Mouse (Mus musculus): Measurements from ENCODE around the gene Cfl1. TPM values are rescaled to one million over a fixed set of nuclear protein-coding genes. Genes with fewer than 3 reads are reported as not detected.

The Cfl1 gene
- 601 TPM for polyA plus RNA-seq (2014; fragmentation: Illumina TruSeq; extraction: RNeasy Lipid Tissue Mini Kit (QIAGEN cat#74804); ENCODE audit: insufficient read depth, low read depth, low replicate concordance)

DNA sequence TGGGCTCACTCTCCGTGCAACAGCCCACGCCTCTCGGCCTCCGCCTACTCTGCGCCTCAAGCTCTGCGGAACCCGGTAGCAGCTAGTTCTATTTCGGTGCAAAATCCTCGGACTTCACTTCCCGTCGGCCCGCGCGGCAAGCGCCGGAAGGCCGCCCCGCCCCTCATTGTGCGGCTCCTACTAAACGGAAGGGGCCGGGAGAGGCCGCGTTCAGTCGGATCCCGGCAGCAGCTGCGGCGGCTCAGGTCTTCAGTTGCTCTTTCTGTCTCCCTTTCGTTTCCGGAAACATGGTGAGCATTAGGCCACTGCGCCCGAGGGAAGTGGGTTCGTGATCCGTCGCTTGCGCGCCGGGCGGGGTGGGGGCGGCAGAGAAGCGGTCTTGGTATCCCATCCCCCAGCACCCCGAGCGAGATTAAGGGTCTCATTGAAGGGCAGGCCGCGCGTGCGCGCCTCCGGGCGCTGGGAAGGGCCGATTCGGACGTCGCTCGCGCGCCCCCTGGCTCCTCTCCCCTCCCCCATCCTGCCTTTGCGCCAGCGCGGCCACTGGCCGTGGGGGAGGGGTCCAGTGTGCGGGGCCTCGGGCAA is at the start of gene Cfl1:
Gene Cfl1, plus strand, starts transcription at position 143 of the 585 bp plus-strand sequence.

GRCm38 (mm10) chr19:5447515-5448353 is 42.5 kb upstream of the Cfl1 start, which contains the start of gene Fosl1:
TSS of gene Fosl1 (plus strand) at chr19:5447547.

GRCm38 (mm10) chr19:5457746-5458442 is 32.4 kb upstream of the Cfl1 start, which contains the start of gene Ccdc85b:
TSS of gene Ccdc85b (minus strand) at chr19:5457894.

DNA sequence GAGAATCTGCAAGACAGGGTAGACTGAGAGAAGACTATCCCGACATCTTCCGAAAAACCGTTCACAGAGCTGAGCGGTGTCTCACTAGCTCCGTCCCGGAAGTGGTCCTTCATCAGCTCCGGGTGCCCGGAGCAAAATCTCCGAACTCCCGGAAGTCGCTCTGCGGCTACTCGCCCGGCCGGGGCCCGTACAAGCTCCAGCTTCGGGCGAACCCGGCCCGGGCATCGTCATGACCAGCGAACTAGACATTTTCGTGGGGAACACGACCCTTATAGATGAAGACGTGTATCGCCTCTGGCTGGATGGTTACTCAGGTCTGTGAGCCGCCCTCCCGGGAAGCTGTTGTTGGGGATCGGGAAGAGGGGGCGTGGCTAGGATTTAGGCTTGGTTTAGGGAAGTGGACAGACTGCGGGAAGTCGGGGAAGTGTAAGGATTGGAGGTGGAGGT is 29.8 kb upstream of the Cfl1 start, which contains the start of gene Fibp:
Gene Fibp, plus strand, starts transcription at position 151 of the 447 bp plus-strand sequence.

DNA sequence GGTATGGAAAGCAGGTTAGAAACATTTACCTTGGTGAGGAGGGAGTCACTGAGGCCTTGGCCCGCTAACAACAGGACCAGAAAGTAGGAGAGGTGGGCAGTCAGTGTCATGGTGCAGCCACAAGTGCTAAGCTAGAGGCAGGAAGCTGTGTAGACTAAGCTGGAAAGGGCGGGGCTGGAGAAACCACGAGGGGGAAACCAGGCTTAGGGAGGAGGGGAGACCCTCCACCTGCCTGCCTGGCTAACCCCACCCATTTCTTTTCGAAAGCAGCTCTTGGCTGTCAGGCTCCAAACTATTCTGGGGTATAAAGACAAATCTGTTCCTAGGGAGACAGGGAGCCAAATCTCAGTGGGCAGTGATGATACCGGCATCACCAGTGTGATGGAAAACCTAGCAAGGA is 21.9 kb upstream of the Cfl1 start, which contains the start of gene Ctsw:
Gene Ctsw, minus strand, starts transcription at position 134 of the 400 bp plus-strand sequence.

DNA sequence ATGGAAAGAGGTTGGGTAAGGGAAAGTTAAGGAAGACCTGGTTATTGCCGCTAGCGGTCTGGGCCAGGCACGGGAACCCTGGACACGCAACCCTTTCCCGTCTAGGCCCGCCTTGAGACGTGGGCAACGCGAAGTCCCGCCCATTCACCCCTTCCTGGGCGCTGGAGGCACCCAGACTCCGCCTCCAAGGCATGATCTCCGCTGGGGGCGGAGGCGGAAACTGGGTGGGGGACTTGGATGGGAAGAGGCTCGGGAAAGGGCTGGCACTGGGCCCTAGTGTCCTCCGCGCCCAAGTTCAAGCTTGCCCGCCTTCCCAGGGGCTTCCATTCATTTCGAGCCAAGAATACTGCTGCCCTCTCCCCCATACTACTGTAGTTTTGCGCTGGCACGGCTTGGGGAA is 16.5 kb upstream of the Cfl1 start, which contains the start of gene Efemp2:
Gene Efemp2, plus strand, starts transcription at position 235 of the 400 bp plus-strand sequence.

DNA sequence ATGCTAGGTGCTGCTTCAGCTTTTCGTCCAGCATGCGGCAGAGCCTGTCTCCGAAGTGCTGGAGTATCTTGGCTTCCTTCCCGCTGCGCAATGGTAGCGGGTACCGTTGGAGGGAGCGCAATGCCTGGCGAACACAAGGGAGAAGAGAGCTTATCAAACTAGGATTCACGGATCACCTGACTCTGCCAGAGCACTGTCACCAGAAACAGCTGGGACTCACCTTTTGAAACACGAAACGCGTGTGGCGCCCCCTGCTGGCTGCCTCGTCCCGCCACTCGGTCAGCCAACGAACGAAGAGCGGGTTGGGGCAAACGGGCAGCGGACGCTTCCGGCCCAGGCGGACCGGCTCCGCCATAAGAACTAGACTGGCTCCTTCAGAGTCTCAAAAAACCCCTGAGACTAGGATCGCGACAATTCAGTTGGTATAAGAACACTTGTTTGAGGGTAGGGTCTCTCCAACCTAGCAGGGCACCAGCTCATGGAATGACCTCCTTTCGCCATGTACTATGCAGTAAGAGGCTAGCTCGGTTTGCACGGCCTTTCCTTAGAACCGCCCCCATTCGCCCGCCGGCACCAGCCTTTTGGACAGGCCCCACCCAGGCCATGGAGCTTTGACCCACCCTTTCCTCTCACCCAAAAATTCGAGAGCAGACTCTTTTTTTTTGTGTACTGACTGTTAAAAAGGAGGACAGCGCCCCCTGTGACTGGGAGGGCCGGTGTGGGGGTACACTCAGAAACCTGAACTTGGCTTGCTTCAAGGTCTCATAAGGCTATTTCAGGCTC is 2.3 kb upstream of the Cfl1 start, which contains the start of gene Mus81:
Gene Mus81, minus strand, starts transcription at position 635 of the 783 bp plus-strand sequence.

DNA sequence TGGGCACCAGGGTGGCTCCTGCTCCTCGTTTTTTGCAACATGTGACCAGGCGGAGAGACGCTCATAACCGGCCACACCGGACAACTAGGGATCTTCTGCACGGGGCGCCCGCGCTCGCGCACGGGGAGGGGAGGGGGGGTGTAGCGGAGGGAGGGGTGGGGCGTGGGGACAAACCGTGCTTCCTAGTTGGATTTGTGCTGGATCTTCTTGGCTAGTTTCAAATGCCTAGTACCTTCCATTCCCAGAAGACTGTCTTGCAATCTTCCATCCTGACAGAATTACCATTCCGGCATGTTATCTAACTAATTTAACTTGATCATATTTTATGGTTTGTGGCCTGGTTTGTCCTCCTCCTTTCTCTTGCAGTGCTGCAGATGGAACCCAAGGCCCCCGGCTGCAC is 13.4 kb downstream of the Cfl1 start, which contains the start of gene 1700020D05Rik:
Gene 1700020D05Rik, minus strand, starts transcription at position 101 of the 400 bp plus-strand sequence.

GRCm38 (mm10) chr19:5510031-5511026 is 20.1 kb downstream of the Cfl1 start, which contains the start of gene Snx32:
TSS of gene Snx32 (minus strand) at chr19:5510538.

Other genes starting within 250 kb of the Cfl1 start
- 9.4 TPM for gene Pacs1, start 217.3 kb upstream of the Cfl1 start, polyA plus RNA-seq (2014; fragmentation: Illumina TruSeq; extraction: RNeasy Lipid Tissue Mini Kit (QIAGEN cat#74804); ENCODE audit: insufficient read depth, low read depth, low replicate concordance)
- gene Sf3b2, start 195.0 kb upstream of the Cfl1 start, polyA plus RNA-seq (2014; fragmentation: Illumina TruSeq; extraction: RNeasy Lipid Tissue Mini Kit (QIAGEN cat#74804); ENCODE audit: insufficient read depth, low read depth, low replicate concordance), result 93.1 TPM
- 0.28 TPM for gene Gal3st3, start 192.1 kb upstream of the Cfl1 start, polyA plus RNA-seq (2014; fragmentation: Illumina TruSeq; extraction: RNeasy Lipid Tissue Mini Kit (QIAGEN cat#74804); ENCODE audit: insufficient read depth, low read depth, low replicate concordance)
- not detected for gene Catsper1, start 154.7 kb upstream of the Cfl1 start, polyA plus RNA-seq (2014; fragmentation: Illumina TruSeq; extraction: RNeasy Lipid Tissue Mini Kit (QIAGEN cat#74804); ENCODE audit: insufficient read depth, low read depth, low replicate concordance)
- gene Cst6, start 140.9 kb upstream of the Cfl1 start, polyA plus RNA-seq (2014; fragmentation: Illumina TruSeq; extraction: RNeasy Lipid Tissue Mini Kit (QIAGEN cat#74804); ENCODE audit: insufficient read depth, low read depth, low replicate concordance), result 2.3 TPM
- gene Eif1ad, start 123.7 kb upstream of the Cfl1 start, polyA plus RNA-seq (2014; fragmentation: Illumina TruSeq; extraction: RNeasy Lipid Tissue Mini Kit (QIAGEN cat#74804); ENCODE audit: insufficient read depth, low read depth, low replicate concordance), result 13.4 TPM
- 139 TPM for gene Banf1, start 123.3 kb upstream of the Cfl1 start, polyA plus RNA-seq (2014; fragmentation: Illumina TruSeq; extraction: RNeasy Lipid Tissue Mini Kit (QIAGEN cat#74804); ENCODE audit: insufficient read depth, low read depth, low replicate concordance)
- 63.0 TPM for gene Sart1, start 101.8 kb upstream of the Cfl1 start, polyA plus RNA-seq (2014; fragmentation: Illumina TruSeq; extraction: RNeasy Lipid Tissue Mini Kit (QIAGEN cat#74804); ENCODE audit: insufficient read depth, low read depth, low replicate concordance)
- gene Tsga10ip, start 87.9 kb upstream of the Cfl1 start, polyA plus RNA-seq (2014; fragmentation: Illumina TruSeq; extraction: RNeasy Lipid Tissue Mini Kit (QIAGEN cat#74804); ENCODE audit: insufficient read depth, low read depth, low replicate concordance), result not detected
- gene Drap1, start 65.5 kb upstream of the Cfl1 start, polyA plus RNA-seq (2014; fragmentation: Illumina TruSeq; extraction: RNeasy Lipid Tissue Mini Kit (QIAGEN cat#74804); ENCODE audit: insufficient read depth, low read depth, low replicate concordance), result 391 TPM
- 34.1 TPM for gene AI837181, start 65.3 kb upstream of the Cfl1 start, polyA plus RNA-seq (2014; fragmentation: Illumina TruSeq; extraction: RNeasy Lipid Tissue Mini Kit (QIAGEN cat#74804); ENCODE audit: insufficient read depth, low read depth, low replicate concordance)
- 0.17 TPM for gene Fosl1, start 42.9 kb upstream of the Cfl1 start, polyA plus RNA-seq (2014; fragmentation: Illumina TruSeq; extraction: RNeasy Lipid Tissue Mini Kit (QIAGEN cat#74804); ENCODE audit: insufficient read depth, low read depth, low replicate concordance)
- gene Ccdc85b, start 32.6 kb upstream of the Cfl1 start, polyA plus RNA-seq (2014; fragmentation: Illumina TruSeq; extraction: RNeasy Lipid Tissue Mini Kit (QIAGEN cat#74804); ENCODE audit: insufficient read depth, low read depth, low replicate concordance), result 15.3 TPM
- 62.7 TPM for gene Fibp, start 29.8 kb upstream of the Cfl1 start, polyA plus RNA-seq (2014; fragmentation: Illumina TruSeq; extraction: RNeasy Lipid Tissue Mini Kit (QIAGEN cat#74804); ENCODE audit: insufficient read depth, low read depth, low replicate concordance)
- gene Ctsw, start 21.9 kb upstream of the Cfl1 start, polyA plus RNA-seq (2014; fragmentation: Illumina TruSeq; extraction: RNeasy Lipid Tissue Mini Kit (QIAGEN cat#74804); ENCODE audit: insufficient read depth, low read depth, low replicate concordance), result 9.0 TPM
- gene Efemp2, start 16.5 kb upstream of the Cfl1 start, polyA plus RNA-seq (2014; fragmentation: Illumina TruSeq; extraction: RNeasy Lipid Tissue Mini Kit (QIAGEN cat#74804); ENCODE audit: insufficient read depth, low read depth, low replicate concordance), result 41.2 TPM
- gene Mus81, start 2.1 kb upstream of the Cfl1 start, polyA plus RNA-seq (2014; fragmentation: Illumina TruSeq; extraction: RNeasy Lipid Tissue Mini Kit (QIAGEN cat#74804); ENCODE audit: insufficient read depth, low read depth, low replicate concordance), result 24.5 TPM
- gene 1700020D05Rik, start 13.3 kb downstream of the Cfl1 start, polyA plus RNA-seq (2014; fragmentation: Illumina TruSeq; extraction: RNeasy Lipid Tissue Mini Kit (QIAGEN cat#74804); ENCODE audit: insufficient read depth, low read depth, low replicate concordance), result not detected
- gene Snx32, start 20.1 kb downstream of the Cfl1 start, polyA plus RNA-seq (2014; fragmentation: Illumina TruSeq; extraction: RNeasy Lipid Tissue Mini Kit (QIAGEN cat#74804); ENCODE audit: insufficient read depth, low read depth, low replicate concordance), result 5.9 TPM
- 0.69 TPM for gene Ovol1, start 70.2 kb downstream of the Cfl1 start, polyA plus RNA-seq (2014; fragmentation: Illumina TruSeq; extraction: RNeasy Lipid Tissue Mini Kit (QIAGEN cat#74804); ENCODE audit: insufficient read depth, low read depth, low replicate concordance)
- gene Ap5b1, start 77.6 kb downstream of the Cfl1 start, polyA plus RNA-seq (2014; fragmentation: Illumina TruSeq; extraction: RNeasy Lipid Tissue Mini Kit (QIAGEN cat#74804); ENCODE audit: insufficient read depth, low read depth, low replicate concordance), result 3.3 TPM
- 45.6 TPM for gene Rnaseh2c, start 111.4 kb downstream of the Cfl1 start, polyA plus RNA-seq (2014; fragmentation: Illumina TruSeq; extraction: RNeasy Lipid Tissue Mini Kit (QIAGEN cat#74804); ENCODE audit: insufficient read depth, low read depth, low replicate concordance)
- 39.0 TPM for gene Kat5, start 119.8 kb downstream of the Cfl1 start, polyA plus RNA-seq (2014; fragmentation: Illumina TruSeq; extraction: RNeasy Lipid Tissue Mini Kit (QIAGEN cat#74804); ENCODE audit: insufficient read depth, low read depth, low replicate concordance)
- gene Rela, start 147.0 kb downstream of the Cfl1 start, polyA plus RNA-seq (2014; fragmentation: Illumina TruSeq; extraction: RNeasy Lipid Tissue Mini Kit (QIAGEN cat#74804); ENCODE audit: insufficient read depth, low read depth, low replicate concordance), result 49.7 TPM
- 35.8 TPM for gene Sipa1, start 173.3 kb downstream of the Cfl1 start, polyA plus RNA-seq (2014; fragmentation: Illumina TruSeq; extraction: RNeasy Lipid Tissue Mini Kit (QIAGEN cat#74804); ENCODE audit: insufficient read depth, low read depth, low replicate concordance)
- 39.2 TPM for gene Map3k11, start 198.3 kb downstream of the Cfl1 start, polyA plus RNA-seq (2014; fragmentation: Illumina TruSeq; extraction: RNeasy Lipid Tissue Mini Kit (QIAGEN cat#74804); ENCODE audit: insufficient read depth, low read depth, low replicate concordance)
- 19.6 TPM for gene Pcnx3, start 198.5 kb downstream of the Cfl1 start, polyA plus RNA-seq (2014; fragmentation: Illumina TruSeq; extraction: RNeasy Lipid Tissue Mini Kit (QIAGEN cat#74804); ENCODE audit: insufficient read depth, low read depth, low replicate concordance)
- gene Kcnk7, start 213.9 kb downstream of the Cfl1 start, polyA plus RNA-seq (2014; fragmentation: Illumina TruSeq; extraction: RNeasy Lipid Tissue Mini Kit (QIAGEN cat#74804); ENCODE audit: insufficient read depth, low read depth, low replicate concordance), result 0.92 TPM
- gene Ehbp1l1, start 235.9 kb downstream of the Cfl1 start, polyA plus RNA-seq (2014; fragmentation: Illumina TruSeq; extraction: RNeasy Lipid Tissue Mini Kit (QIAGEN cat#74804); ENCODE audit: insufficient read depth, low read depth, low replicate concordance), result 25.1 TPM
- 59.0 TPM for gene Fam89b, start 239.2 kb downstream of the Cfl1 start, polyA plus RNA-seq (2014; fragmentation: Illumina TruSeq; extraction: RNeasy Lipid Tissue Mini Kit (QIAGEN cat#74804); ENCODE audit: insufficient read depth, low read depth, low replicate concordance)

Measured in lung, adult 10 weeks (tissue).